Mouse (Mus musculus) small intestine, adult 2 months (tissue): ENCODE results near the gene Kcnn3.

Experiments
- CTCF ChIP-seq: fragments of 200-500 bp; IDR thresholded peaks from 2 replicates; pipeline ENCODE4 v1.5.1; 2012; ENCODE audit warnings: low read depth, mild to moderate bottlenecking, control low read depth, inconsistent platforms, low read length, moderate library complexity, mixed read lengths; ENCODE audit not compliant: insufficient replicate concordance, insufficient read length; ENCODE audit errors: extremely low read depth
- POLR2A ChIP-seq: fragments of 200-500 bp; IDR thresholded peaks from 2 replicates; pipeline ENCODE4 v1.6.1; 2012; ENCODE audit warnings: low read depth, mild to moderate bottlenecking, control low read depth, inconsistent platforms, low read length, moderate library complexity

- no peak for TF ChIP-seq CTCF
- no peak for TF ChIP-seq POLR2A
Observed at GRCm38 (mm10) chr3:89686031-89686430, 166.1 kb downstream of the Kcnn3 start.
